Mouse (Mus musculus): ENCODE results near the gene Bclaf1. TPM values are rescaled to one million over a fixed set of nuclear protein-coding genes. Genes with fewer than 3 reads are reported as not detected.

The Bclaf1 gene
- polyA plus RNA-seq (2015; fragmentation: Nextera tagmentation; extraction: Ambion mirVana) = 107 and 109 TPM in 2 replicates

DNA sequence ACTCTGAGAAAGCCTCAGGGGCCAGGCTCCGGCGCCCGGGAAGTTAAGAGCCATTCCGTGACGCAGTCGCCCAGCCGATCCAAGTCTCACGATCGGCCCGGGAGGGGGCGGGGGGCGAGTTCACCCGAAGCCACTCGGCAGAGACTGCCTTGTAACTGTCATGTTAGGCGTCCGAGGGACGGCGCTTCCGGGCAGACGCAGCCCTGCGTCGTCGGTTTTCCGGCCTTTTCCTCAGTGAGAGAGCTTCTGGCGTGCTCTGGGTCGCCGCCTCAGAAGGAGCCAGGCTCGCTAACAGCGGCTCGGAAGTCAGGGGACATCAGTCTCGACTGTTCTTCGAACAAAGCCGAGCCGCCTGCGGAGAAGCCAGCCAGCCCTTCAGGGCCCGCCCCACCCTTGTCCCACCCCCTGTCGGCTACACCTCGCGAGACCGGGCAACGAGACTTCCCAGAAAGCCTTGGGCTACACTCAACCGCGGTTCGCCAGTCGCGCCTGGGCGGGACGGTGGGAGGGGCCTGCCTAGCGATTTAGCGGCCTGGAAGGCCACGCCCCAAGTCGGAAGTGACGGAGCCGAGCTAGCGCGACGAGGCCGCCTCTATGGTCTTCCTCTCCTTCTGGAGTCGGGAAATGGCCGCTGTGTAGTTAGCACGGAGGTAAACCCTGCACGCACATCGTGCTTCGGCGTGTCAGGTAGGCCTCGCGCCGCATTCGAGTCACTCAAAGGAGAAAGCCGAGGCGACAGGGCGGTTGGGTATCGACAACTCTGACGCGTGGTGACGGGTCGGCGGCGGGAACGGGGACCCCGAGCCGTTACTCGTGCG is at the start of gene Bclaf1:
Gene Bclaf1 (plus strand): TSS at position 552 of the 818 bp plus-strand sequence.
- ATAC-seq = peak; percentile 99
- Histone ChIP-seq H3K4me3 (replicated peaks) (peak within 1 kb of the TSS; percentile 85), H3K4me1 (replicated peaks) (0 out of 2 replicates have a peak, but pooled peaks cover 2% of the 10 kb centered on the region), H3K9ac (peak within 1 kb of the TSS; percentile 92), H3K36me3 (no peaks in the 10 kb centered on the region), H3K27ac (peak within 1 kb of the TSS; percentile 100), H3K9me3 (no peaks in the 10 kb centered on the region), H3K27me3 (replicated peaks) (no peaks in the 10 kb centered on the region), H3K4me2 (replicated peaks) (peak within 1 kb of the TSS; percentile 61)
- WGBS = under 1% methylated on average over 84 of the region's 84 CpGs

DNA sequence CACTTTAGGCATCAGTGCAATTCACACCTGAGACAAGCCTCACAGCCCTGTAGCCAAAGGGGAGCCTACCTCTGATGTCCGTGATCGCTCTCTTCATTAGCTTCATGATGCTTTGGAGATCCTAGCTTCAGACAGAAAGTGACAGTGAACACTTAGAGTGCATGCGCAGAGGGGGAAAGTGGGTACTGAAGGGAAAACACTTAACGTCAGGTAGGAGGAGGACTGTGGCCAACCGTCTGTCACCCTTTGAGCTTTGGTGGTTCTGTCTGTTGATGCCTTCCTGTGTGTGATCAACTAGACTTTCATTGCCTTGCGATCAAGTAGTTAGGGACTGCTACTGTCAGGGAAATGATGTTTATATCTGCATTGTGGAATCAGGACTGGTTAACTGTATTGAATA is 49.4 kb upstream of the Bclaf1 start:
- no peak overlapping the region for H3K27ac ChIP-seq
- H3K9me3 ChIP-seq = no peaks in the 10 kb centered on the region
- H3K9ac ChIP-seq = no peak overlapping the region
- no peak overlapping the region for H3K4me2 ChIP-seq (replicated peaks)
- WGBS = 86% methylated on average over 6 of the region's 6 CpGs
- no peak overlapping the region for H3K4me3 ChIP-seq (replicated peaks)
- no peaks in the 10 kb centered on the region for H3K36me3 ChIP-seq
- no peaks in the 10 kb centered on the region for H3K4me1 ChIP-seq (replicated peaks)
- ATAC-seq = no peak
- H3K27me3 ChIP-seq (replicated peaks) = no peaks in the 10 kb centered on the region

DNA sequence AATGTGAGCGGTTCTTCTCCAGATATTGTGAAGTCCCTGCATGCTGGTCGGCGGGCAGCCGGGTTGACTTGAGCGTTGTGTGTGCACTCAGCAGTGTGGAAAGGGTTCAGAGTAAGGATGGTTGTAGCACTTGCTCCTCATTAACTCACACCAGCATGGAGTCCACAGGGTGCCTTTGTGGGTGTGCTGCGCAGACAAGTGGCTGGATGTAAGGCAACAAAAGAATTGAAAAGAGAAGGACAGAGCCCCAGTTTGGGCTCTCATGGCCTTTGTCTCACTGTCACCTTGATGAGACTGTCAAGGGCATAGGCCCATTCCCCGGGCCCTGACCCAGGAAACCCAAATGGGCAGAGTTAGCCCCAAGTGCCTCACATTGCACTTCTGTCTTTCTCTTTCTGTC is 47.8 kb upstream of the Bclaf1 start:
- WGBS = 94% methylated on average over 7 of the region's 7 CpGs
- Histone ChIP-seq H3K27ac (no peak overlapping the region), H3K9ac (no peak overlapping the region), H3K4me3 (replicated peaks) (no peak overlapping the region), H3K9me3 (no peaks in the 10 kb centered on the region), H3K4me2 (replicated peaks) (no peak overlapping the region), H3K36me3 (no peaks in the 10 kb centered on the region), H3K4me1 (replicated peaks) (no peaks in the 10 kb centered on the region), H3K27me3 (replicated peaks) (no peaks in the 10 kb centered on the region)
- ATAC-seq = no peak

DNA sequence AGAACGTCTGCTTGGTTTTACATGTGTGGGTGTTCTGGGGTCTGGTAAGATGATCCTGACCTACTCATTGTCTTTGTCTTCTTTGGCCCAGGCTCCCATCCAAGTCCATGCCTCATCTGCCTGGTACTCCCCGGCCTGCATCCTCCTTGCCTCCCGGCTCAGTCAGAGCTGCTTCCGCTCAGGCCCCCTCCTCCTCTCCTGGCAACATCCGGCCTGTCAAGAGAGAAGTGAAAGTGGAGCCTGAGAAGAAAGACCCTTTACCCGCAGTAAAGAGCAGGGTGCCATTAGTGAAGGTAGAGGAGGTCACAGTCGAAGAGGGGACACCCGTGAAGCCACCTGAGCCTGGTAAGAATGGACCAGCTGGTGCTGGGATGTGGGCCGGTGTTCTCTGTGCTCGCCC is 45.2 kb upstream of the Bclaf1 start:
- ATAC-seq = no peak; the same call in 1 of the 2 replicates
- Histone ChIP-seq H3K4me3 (replicated peaks) (no peak overlapping the region), H3K36me3 (peaks cover 2% of the 10 kb centered on the region), H3K9me3 (no peaks in the 10 kb centered on the region), H3K4me2 (replicated peaks) (no peak overlapping the region), H3K4me1 (replicated peaks) (no peaks in the 10 kb centered on the region), H3K27ac (no peak overlapping the region), H3K27me3 (replicated peaks) (no peaks in the 10 kb centered on the region), H3K9ac (no peak overlapping the region)
- 72% methylated on average over 10 of the region's 10 CpGs for WGBS

DNA sequence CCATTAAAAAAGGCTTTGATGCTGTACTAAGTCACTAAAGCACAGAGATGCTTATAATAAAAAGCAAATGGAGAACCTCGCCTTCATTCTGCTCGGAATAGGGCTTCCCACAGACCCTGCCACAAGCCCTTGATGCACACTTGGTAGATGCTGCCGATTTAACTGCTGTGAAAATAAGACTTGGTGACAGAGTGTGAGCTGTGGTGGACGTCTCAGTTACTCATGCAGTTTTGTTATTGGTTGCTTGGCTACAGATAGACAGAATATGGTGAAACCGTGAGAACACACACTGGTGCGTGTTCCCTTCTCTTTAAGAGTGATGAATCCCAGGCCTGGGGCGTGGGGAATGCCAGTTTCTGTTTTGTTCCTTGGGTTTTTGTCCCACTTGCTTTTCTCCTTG is 43.3 kb upstream of the Bclaf1 start:
- WGBS = 70% methylated on average over 7 of the region's 7 CpGs

DNA sequence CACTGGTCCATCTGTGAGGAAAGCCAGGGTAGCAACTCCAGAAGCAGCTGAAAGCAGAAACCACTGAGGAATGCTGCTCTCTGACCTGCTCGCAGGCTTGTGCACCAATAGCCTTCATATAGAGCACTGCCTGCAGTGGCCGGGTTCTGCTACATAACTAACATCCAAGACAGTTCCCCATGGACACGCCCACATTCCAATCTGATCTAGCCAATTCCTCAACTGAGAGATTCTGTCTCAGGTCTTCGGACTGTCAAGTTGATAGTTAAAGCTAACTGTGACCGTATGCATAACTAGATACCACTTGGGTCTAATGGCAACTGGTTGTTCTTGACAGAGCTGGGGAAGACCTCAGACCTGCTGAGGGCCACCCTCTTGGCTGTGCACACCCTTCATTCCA is 39.9 kb upstream of the Bclaf1 start:
- Histone ChIP-seq H3K27me3 (replicated peaks) (no peaks in the 10 kb centered on the region), H3K27ac (no peak overlapping the region), H3K4me1 (replicated peaks) (no peaks in the 10 kb centered on the region), H3K9me3 (no peaks in the 10 kb centered on the region), H3K4me2 (replicated peaks) (no peak overlapping the region), H3K9ac (no peak overlapping the region), H3K4me3 (replicated peaks) (no peak overlapping the region), H3K36me3 (peaks cover 7% of the 10 kb centered on the region)
- WGBS = 73% methylated on average over 5 of the region's 5 CpGs
- no peak for ATAC-seq

More for the DNA sequence above, 43.3 kb upstream of the Bclaf1 start:
- no peak overlapping the region for H3K4me3 ChIP-seq (replicated peaks)
- peaks cover 7% of the 10 kb centered on the region for H3K36me3 ChIP-seq
- no peaks in the 10 kb centered on the region for H3K4me1 ChIP-seq (replicated peaks)
- no peak for ATAC-seq
- H3K27me3 ChIP-seq (replicated peaks) = no peaks in the 10 kb centered on the region
- H3K27ac ChIP-seq = no peak overlapping the region
- no peak overlapping the region for H3K4me2 ChIP-seq (replicated peaks)
- H3K9ac ChIP-seq = no peak overlapping the region
- no peaks in the 10 kb centered on the region for H3K9me3 ChIP-seq

DNA sequence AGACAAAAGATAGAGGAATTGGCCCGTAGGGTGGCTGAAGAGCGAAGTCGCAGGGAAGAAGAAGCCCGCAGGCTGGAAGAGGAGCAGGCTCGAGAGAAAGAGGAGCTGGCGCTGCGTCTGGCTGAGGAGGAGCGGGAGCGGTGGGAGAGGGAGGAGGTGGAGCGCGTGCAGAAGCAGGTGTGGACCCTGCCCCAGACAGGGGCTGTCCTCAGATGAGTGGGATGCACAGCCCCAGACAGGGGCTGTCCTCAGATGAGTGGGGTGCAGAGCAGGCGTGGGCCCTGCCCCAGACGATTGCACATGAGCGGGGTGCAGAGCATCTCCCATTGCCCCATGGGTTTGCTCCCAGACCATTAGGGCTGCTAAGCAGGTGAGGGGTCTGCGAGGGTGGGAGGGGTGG is 39.0 kb upstream of the Bclaf1 start:
- WGBS = 63% methylated on average over 15 of the region's 15 CpGs
- H3K4me1 ChIP-seq (replicated peaks) = no peaks in the 10 kb centered on the region
- peaks cover 9% of the 10 kb centered on the region for H3K36me3 ChIP-seq
- no peak overlapping the region for H3K27ac ChIP-seq
- no peak overlapping the region for H3K9ac ChIP-seq
- no peak for ATAC-seq
- no peaks in the 10 kb centered on the region for H3K9me3 ChIP-seq
- H3K27me3 ChIP-seq (replicated peaks) = no peaks in the 10 kb centered on the region
- no peak overlapping the region for H3K4me3 ChIP-seq (replicated peaks)
- H3K4me2 ChIP-seq (replicated peaks) = no peak overlapping the region

DNA sequence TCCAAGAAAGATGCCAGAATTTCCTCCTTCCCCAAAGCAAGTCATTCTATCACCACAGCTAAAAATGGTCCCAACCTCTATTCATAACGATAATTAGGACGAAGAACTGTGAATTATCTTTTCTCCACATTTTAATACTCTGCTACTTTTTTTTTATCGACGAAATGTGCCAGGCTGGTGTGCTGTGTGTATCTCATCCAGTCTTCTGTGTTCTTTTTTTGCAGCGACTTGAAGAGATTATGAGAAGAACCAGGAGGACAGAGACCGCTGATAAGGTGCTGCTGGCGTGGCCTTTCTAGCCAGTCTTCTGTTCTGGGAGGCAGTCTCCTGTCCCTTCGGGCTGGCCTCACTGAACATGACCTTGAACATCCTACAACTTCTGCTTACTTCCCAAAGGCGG is 38.2 kb upstream of the Bclaf1 start:
- ATAC-seq = no peak
- WGBS = 78% methylated on average over 9 of the region's 9 CpGs
- Histone ChIP-seq H3K27me3 (replicated peaks) (no peaks in the 10 kb centered on the region), H3K4me2 (replicated peaks) (no peak overlapping the region), H3K27ac (no peak overlapping the region), H3K4me3 (replicated peaks) (no peak overlapping the region), H3K36me3 (peaks cover 10% of the 10 kb centered on the region), H3K4me1 (replicated peaks) (no peaks in the 10 kb centered on the region), H3K9me3 (no peaks in the 10 kb centered on the region), H3K9ac (no peak overlapping the region)

DNA sequence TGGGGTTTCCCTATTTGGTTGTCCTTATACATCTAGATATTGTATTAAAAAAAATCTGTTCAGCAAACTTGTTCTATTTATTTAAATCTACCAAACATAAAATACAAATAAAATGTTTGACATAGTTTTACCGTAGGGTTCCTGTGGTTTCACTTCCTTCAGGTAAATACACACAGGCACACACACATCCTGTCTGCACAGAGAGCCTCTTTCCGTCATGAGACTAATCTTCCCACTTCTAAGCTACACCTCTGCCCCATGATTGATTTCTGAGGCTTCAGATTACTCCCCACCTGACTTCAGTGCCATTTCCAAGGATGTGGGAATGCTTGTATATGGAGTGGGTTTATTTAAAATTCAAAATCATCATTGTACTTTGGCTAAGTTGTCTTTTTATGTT is 30.8 kb upstream of the Bclaf1 start:
- Histone ChIP-seq H3K4me2 (replicated peaks) (no peak overlapping the region), H3K9ac (no peak overlapping the region), H3K27me3 (replicated peaks) (no peaks in the 10 kb centered on the region), H3K36me3 (0 out of 2 replicates have a peak, but pooled peaks cover 3% of the 10 kb centered on the region), H3K9me3 (no peaks in the 10 kb centered on the region), H3K4me1 (replicated peaks) (peaks cover 13% of the 10 kb centered on the region), H3K4me3 (replicated peaks) (no peak overlapping the region), H3K27ac (no peak overlapping the region)
- no peak for ATAC-seq
- 49% methylated on average over 2 of the region's 2 CpGs for WGBS

DNA sequence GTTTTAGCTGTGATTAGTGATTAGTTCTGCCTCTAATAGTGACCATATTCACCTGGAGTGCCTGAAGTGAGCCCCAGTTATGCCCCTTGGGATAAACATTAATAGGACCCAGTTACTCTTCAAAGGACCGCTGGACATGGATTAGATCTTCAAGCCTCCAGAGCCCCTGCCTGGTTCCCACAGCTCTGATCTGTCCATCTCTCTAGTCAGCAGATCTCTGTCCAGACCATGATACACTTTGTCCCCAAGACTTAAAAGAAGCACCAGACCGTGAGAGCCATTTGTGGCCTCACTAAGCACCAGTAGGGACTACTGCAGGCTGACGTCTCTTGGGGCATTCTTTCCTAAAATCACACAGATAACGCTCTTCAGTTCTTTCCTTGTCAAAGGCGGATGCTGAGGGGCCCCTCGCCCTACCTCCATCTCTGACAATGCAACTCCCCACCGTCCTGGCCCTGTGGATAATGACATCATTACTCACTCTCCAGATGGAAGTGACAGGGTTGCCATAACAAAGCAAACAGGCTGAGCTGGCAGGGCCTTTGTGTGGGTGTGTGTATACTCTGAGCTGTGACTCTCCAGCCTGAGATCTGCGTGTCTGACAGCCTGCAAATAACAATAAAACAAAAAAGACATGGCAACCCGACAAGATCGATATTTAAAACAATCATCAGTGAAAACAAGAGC is 26.8 kb upstream of the Bclaf1 start:
- Histone ChIP-seq H3K27ac (no peak overlapping the region), H3K9me3 (no peaks in the 10 kb centered on the region), H3K9ac (no peak overlapping the region), H3K4me3 (replicated peaks) (no peak overlapping the region), H3K27me3 (replicated peaks) (no peaks in the 10 kb centered on the region), H3K36me3 (no peaks in the 10 kb centered on the region), H3K4me2 (replicated peaks) (no peak overlapping the region), H3K4me1 (replicated peaks) (peaks cover 18% of the 10 kb centered on the region)
- WGBS = 11% methylated on average over 10 of the region's 10 CpGs
- peak; percentile 75 for ATAC-seq

DNA sequence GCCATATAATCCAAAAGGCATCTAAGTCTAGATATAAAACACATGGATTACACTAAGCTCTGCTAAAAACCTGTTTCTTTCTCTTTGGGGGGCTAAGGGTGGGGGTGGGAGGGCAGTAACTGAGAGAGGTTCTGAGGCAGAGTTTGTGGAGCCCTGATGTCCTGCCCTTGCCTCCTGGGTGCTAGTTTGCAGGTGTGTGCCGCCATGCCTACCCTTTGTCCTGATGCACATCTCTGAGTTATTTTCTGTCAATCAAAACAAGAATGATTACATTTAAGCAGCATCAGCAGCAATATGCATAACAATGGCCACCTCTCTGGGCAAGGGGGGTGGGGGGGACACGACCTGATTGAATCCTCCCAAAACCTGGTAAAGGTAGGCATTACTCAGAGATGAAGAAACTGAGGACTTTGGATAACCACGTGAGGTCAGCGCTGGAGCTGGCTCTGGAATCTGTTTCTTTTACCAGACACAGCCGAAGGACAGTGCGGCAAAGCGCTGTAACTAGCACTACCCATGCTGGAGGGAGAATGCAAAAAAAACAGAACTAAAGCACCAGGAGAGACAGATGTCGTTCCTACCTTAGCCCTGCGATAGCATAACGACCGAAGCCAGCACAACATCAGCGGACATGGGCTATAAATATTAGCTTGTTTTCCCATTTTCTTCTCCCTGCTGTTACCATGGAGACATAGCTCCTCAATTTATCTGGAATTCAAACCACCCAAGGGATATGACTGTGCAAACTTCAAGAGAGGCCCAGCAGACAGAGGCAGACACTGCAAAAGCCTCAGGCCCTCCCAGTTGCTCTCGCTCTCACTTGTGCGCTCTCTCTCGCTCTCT is 26.1 kb upstream of the Bclaf1 start:
- no peaks in the 10 kb centered on the region for H3K36me3 ChIP-seq
- peak overlapping the region; percentile 37; the same call in 1 of the 2 replicates for H3K4me2 ChIP-seq (replicated peaks)
- no peaks in the 10 kb centered on the region for H3K9me3 ChIP-seq
- ATAC-seq = no peak; the same call in 1 of the 2 replicates
- no peak overlapping the region for H3K4me3 ChIP-seq (replicated peaks)
- H3K4me1 ChIP-seq (replicated peaks) = peaks cover 18% of the 10 kb centered on the region
- no peak overlapping the region for H3K9ac ChIP-seq
- 22% methylated on average over 15 of the region's 15 CpGs for WGBS
- no peaks in the 10 kb centered on the region for H3K27me3 ChIP-seq (replicated peaks)
- H3K27ac ChIP-seq = no peak overlapping the region

DNA sequence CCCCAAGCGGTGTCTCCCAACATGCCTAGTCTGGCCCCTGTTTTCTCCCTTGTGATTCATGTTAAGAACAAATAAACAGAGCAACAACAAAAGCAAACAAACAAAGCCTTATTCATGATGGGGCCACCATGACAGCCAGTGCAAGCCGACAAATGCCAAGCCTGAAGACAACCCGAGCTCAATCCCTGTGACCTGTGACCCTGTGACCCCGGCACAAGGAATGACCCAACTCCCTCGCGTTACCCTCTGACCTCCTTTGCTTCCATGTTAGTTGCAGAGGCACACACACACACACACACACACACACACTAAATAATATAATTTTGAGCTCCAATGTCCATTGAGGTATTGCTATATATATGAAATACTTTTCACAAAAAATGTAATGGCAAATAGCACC is 24.9 kb upstream of the Bclaf1 start:
- 65% methylated on average over 6 of the region's 6 CpGs for WGBS
- no peak overlapping the region for H3K27ac ChIP-seq

More for the DNA sequence above, 24.9 kb upstream of the Bclaf1 start:
- H3K4me1 ChIP-seq (replicated peaks) = peaks cover 18% of the 10 kb centered on the region
- no peak overlapping the region for H3K9ac ChIP-seq
- no peaks in the 10 kb centered on the region for H3K27me3 ChIP-seq (replicated peaks)
- no peaks in the 10 kb centered on the region for H3K9me3 ChIP-seq
- no peaks in the 10 kb centered on the region for H3K36me3 ChIP-seq
- H3K4me2 ChIP-seq (replicated peaks) = no peak overlapping the region
- no peak for ATAC-seq
- H3K4me3 ChIP-seq (replicated peaks) = no peak overlapping the region
